Mouse (Mus musculus) heart, embryonic 13.5 days (tissue): ENCODE results near the gene Irak4. TPM values are rescaled to one million over a fixed set of nuclear protein-coding genes. Genes with fewer than 3 reads are reported as not detected.
A peak's percentile ranks its signal among the peaks of the same experiment; 100 is the strongest.

Experiments
- ATAC-seq: fragments of 200-750 bp; cut with Nextera tagmentation; 2 replicates; pipeline ENCODE4 v1.8.0; 2017; ENCODE audit warnings: moderate TSS enrichment; ENCODE audit not compliant: insufficient number of reproducible peaks, low FRiP score, low TSS enrichment; ENCODE audit errors: extremely low read depth
- H3K27ac ChIP-seq: fragments of 300-500 bp; sonication (generic); replicated peaks from 2 replicates; pipeline ENCODE4 v1.5.1; 2015; ENCODE audit warnings: moderate library complexity, mild to moderate bottlenecking, inconsistent platforms
- H3K27me3 ChIP-seq: fragments of 300-500 bp; sonication (generic); replicated peaks from 2 replicates; pipeline ENCODE4 v1.6.1; 2015; ENCODE audit warnings: mild to moderate bottlenecking, inconsistent platforms
- H3K36me3 ChIP-seq: fragments of 300-500 bp; sonication (generic); 2 replicates; pipeline ENCODE4 v1.6.1; 2015; ENCODE audit warnings: mild to moderate bottlenecking, inconsistent platforms
- H3K4me1 ChIP-seq: fragments of 300-500 bp; sonication (generic); 2 replicates; pipeline ENCODE4 v1.6.1; 2015; ENCODE audit warnings: inconsistent platforms
- H3K4me2 ChIP-seq: fragments of 300-500 bp; sonication (generic); 2 replicates; pipeline ENCODE4 v1.6.1; 2015; ENCODE audit warnings: inconsistent platforms, mild to moderate bottlenecking, moderate library complexity
- H3K4me3 ChIP-seq: fragments of 300-500 bp; sonication (generic); 2 replicates; pipeline ENCODE4 v1.5.1; 2015; ENCODE audit warnings: moderate library complexity, mild to moderate bottlenecking, inconsistent platforms
- H3K9ac ChIP-seq: fragments of 300-500 bp; sonication (generic); 2 replicates; pipeline ENCODE4 v1.6.1; 2015; ENCODE audit warnings: inconsistent platforms, mild to moderate bottlenecking, moderate library complexity
- H3K9me3 ChIP-seq: fragments of 300-500 bp; sonication (generic); 2 replicates; pipeline ENCODE4 v1.6.1; 2016; ENCODE audit warnings: inconsistent platforms
- WGBS: fragments of 180-500 bp; shearing (Covaris S2); methylation state at CpG from one replicate; pipeline ENCODE4 v1.1.7; 2015; ENCODE audit warnings: mixed read lengths; 5-methylcytosine and 5-hydroxymethylcytosine counted together
- polyA plus RNA-seq: library from polyadenylated mRNA; unstranded; fragments of >200 nt; fragmentation: Nextera tagmentation; extraction: Ambion mirVana; gene quantifications from 2 replicates; pipeline ENCODE4 v1.2.1, GENCODE M21; 2015

Irak4 gene
- polyA plus RNA-seq, 1 experiment from 2014 or later, result 3.8 TPM

- 77% methylated on average over 9 of the region's 9 CpGs for WGBS
- H3K4me3 ChIP-seq, result no peak overlapping the region
- no peak overlapping the region for H3K27ac ChIP-seq
- no peak overlapping the region for H3K9ac ChIP-seq
- H3K4me1 ChIP-seq, result no peaks in the 10 kb centered on the region
- no peak overlapping the region for H3K4me2 ChIP-seq
- no peaks in the 10 kb centered on the region for H3K27me3 ChIP-seq
- H3K36me3 ChIP-seq, result peaks cover 7% of the 10 kb centered on the region; the same call in 1 of the 2 replicates
- no peaks in the 10 kb centered on the region for H3K9me3 ChIP-seq
- no peak for ATAC-seq
Measured at GRCm38 (mm10) chr15:94565854-94566253, 22.4 kb downstream of the Irak4 start.

DNA sequence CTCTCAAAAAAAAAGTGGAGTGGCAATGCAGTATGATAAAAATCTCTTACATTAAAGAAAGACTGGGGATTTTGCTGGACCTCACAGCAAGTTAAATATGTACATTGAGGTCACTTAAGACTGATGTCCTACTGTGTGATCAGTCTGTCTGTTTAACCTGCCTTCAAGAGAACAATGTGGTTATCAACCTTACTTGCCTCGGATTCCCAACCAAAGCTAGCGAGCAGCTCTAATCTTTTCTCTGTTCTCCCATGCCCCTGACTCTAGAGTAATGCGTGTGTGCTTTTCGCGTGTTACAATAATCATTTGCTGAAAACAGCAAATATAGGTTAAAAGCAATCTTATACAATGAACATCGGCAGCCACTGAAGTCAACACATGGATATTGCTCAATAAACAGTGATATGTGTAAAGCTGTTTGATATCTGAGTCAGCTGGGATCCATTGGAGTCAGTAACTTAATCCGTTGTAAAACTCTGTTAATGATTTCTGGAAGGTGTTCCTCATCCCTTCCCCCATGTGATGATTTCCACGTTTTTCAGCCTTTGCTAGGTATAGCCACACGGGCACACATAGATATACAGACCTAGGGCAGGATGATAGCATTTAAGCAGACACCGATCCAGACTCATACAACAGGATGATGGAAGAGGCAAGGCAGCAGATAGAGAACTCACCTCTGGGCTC, 25.2 kb downstream of the Irak4 start:
- H3K27ac ChIP-seq, result no peak overlapping the region
- no peaks in the 10 kb centered on the region for H3K4me1 ChIP-seq
- WGBS, result 78% methylated on average over 10 of the region's 10 CpGs
- ATAC-seq, result no peak
- peaks cover 2% of the 10 kb centered on the region; the same call in 1 of the 2 replicates for H3K36me3 ChIP-seq
- no peak overlapping the region for H3K4me2 ChIP-seq
- H3K9ac ChIP-seq, result no peak overlapping the region
- H3K4me3 ChIP-seq, result no peak overlapping the region
- no peaks in the 10 kb centered on the region for H3K9me3 ChIP-seq
- H3K27me3 ChIP-seq, result no peaks in the 10 kb centered on the region

DNA sequence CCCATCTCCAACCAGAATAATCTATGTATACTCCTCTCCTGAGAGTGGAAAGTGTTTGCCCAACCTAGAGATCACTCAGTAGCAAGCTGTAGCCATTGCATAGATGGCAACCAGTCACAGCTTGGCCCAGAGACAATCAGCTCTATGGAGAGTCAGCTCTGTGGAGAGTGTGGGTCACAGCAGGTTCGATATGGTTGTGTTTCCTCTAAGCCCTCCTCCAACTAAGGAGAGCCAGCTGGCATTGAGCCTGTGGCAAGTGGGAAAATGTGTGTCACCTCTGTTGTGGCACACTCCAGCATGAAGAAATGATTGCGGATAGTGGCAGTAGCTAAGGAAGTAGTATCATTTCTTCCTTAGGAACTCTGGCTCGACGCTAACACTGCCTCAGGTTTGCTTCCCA, 28.1 kb downstream of the Irak4 start:
- no peaks in the 10 kb centered on the region for H3K9me3 ChIP-seq
- no peaks in the 10 kb centered on the region for H3K27me3 ChIP-seq
- no peak overlapping the region for H3K4me2 ChIP-seq
- no peak for ATAC-seq
- H3K4me3 ChIP-seq, result no peak overlapping the region
- no peaks in the 10 kb centered on the region for H3K36me3 ChIP-seq
- H3K27ac ChIP-seq, result no peak overlapping the region
- 82% methylated on average over 4 of the region's 4 CpGs for WGBS
- no peaks in the 10 kb centered on the region for H3K4me1 ChIP-seq
- no peak overlapping the region for H3K9ac ChIP-seq

GRCm38 (mm10) chr15:94572746-94573145, 29.3 kb downstream of the Irak4 start:
- ATAC-seq, result no peak
- 64% methylated on average over 8 of the region's 8 CpGs for WGBS
- Histone ChIP-seq H3K4me1 (no peaks in the 10 kb centered on the region), H3K27ac (no peak overlapping the region), H3K36me3 (no peaks in the 10 kb centered on the region), H3K27me3 (no peaks in the 10 kb centered on the region), H3K4me2 (no peak overlapping the region), H3K9me3 (no peaks in the 10 kb centered on the region), H3K9ac (no peak overlapping the region), H3K4me3 (no peak overlapping the region)

GRCm38 (mm10) chr15:94574566-94575268, 31.3 kb downstream of the Irak4 start:
- H3K4me3 ChIP-seq, result no peak overlapping the region
- no peak overlapping the region for H3K9ac ChIP-seq
- ATAC-seq, result no peak
- peaks cover 16% of the 10 kb centered on the region for H3K36me3 ChIP-seq
- 73% methylated on average over 4 of the region's 4 CpGs for WGBS
- H3K27me3 ChIP-seq, result no peaks in the 10 kb centered on the region
- no peaks in the 10 kb centered on the region for H3K4me1 ChIP-seq
- no peaks in the 10 kb centered on the region for H3K9me3 ChIP-seq
- H3K4me2 ChIP-seq, result no peak overlapping the region
- no peak overlapping the region for H3K27ac ChIP-seq

- Histone ChIP-seq H3K4me1 (no peaks in the 10 kb centered on the region), H3K9me3 (no peaks in the 10 kb centered on the region), H3K4me2 (no peak overlapping the region), H3K27me3 (no peaks in the 10 kb centered on the region), H3K9ac (no peak overlapping the region), H3K36me3 (peaks cover 86% of the 10 kb centered on the region), H3K27ac (no peak overlapping the region), H3K4me3 (no peak overlapping the region)
- WGBS, result 88% methylated on average over 7 of the region's 7 CpGs
- ATAC-seq, result no peak
Measured at GRCm38 (mm10) chr15:94582000-94582593, 38.7 kb downstream of the Irak4 start.

DNA sequence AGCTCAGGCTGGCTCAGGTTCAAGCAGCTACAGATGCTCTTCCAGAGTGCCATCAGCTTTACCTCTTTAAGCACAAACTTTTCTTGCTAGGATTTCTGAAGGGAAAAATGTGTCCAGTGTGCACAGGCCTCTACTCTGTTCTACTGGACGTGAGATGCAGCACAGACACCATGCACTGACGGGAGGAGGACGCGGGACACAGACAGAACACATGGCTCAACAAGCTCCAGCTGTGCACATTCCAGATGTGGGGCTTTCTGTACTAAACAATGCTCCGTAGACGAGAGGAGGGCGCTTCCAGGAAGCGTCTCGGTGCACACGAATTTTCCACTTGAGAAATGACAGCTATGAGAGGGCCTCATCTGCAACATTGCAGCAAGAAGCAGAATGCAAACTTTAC, 39.7 kb downstream of the Irak4 start:
- H3K4me3 ChIP-seq, result no peak overlapping the region
- no peaks in the 10 kb centered on the region for H3K27me3 ChIP-seq
- no peak overlapping the region for H3K27ac ChIP-seq
- H3K9me3 ChIP-seq, result no peaks in the 10 kb centered on the region
- H3K36me3 ChIP-seq, result peaks cover 84% of the 10 kb centered on the region
- WGBS, result 88% methylated on average over 10 of the region's 10 CpGs
- H3K4me1 ChIP-seq, result peaks cover 5% of the 10 kb centered on the region
- H3K4me2 ChIP-seq, result no peak overlapping the region
- ATAC-seq, result no peak
- H3K9ac ChIP-seq, result no peak overlapping the region

DNA sequence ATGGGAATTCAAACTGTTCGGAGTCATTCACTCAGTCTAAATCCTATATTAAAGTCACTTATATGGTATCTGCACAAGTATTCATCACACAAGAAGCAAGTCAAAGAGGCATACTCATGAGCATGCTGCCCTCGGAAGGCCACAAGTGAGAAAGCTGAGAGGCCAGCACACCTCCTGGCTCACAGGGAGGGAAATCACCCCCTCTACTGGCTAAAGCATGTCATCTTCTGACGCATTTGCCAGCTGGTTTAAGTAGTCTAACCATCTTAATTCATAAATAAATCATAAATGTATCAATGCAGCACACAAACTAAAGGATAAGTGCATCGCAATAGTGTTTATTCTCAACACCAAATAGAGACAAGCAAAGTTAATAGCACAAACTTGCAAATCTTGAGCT, 41.3 kb downstream of the Irak4 start:
- no peak overlapping the region for H3K4me3 ChIP-seq
- no peak overlapping the region for H3K9ac ChIP-seq
- ATAC-seq, result no peak
- H3K27ac ChIP-seq, result no peak overlapping the region
- peaks cover 14% of the 10 kb centered on the region for H3K4me1 ChIP-seq
- H3K36me3 ChIP-seq, result peaks cover 70% of the 10 kb centered on the region
- no peak overlapping the region for H3K4me2 ChIP-seq
- no peaks in the 10 kb centered on the region for H3K9me3 ChIP-seq
- WGBS, result 88% methylated on average over 4 of the region's 4 CpGs
- no peaks in the 10 kb centered on the region for H3K27me3 ChIP-seq

- H3K27me3 ChIP-seq, result no peaks in the 10 kb centered on the region
- H3K4me1 ChIP-seq, result peaks cover 16% of the 10 kb centered on the region
- H3K27ac ChIP-seq, result no peak overlapping the region
- 83% methylated on average over 9 of the region's 9 CpGs for WGBS
- no peaks in the 10 kb centered on the region for H3K9me3 ChIP-seq
- peak overlapping the region; percentile 99 for H3K4me3 ChIP-seq
- H3K4me2 ChIP-seq, result peak overlapping the region; percentile 83
- H3K36me3 ChIP-seq, result peaks cover 38% of the 10 kb centered on the region
- peak overlapping the region; percentile 94 for H3K9ac ChIP-seq
- no peak for ATAC-seq
Measured at GRCm38 (mm10) chr15:94587826-94588715, 44.6 kb downstream of the Irak4 start.

- H3K4me3 ChIP-seq, result peak within 1 kb of the TSS; percentile 99
- ATAC-seq, result peak; percentile 99
- H3K4me2 ChIP-seq, result peak within 1 kb of the TSS; percentile 83
- peaks cover 16% of the 10 kb centered on the region for H3K4me1 ChIP-seq
- peaks cover 25% of the 10 kb centered on the region for H3K36me3 ChIP-seq
- no peaks in the 10 kb centered on the region for H3K27me3 ChIP-seq
- under 1% methylated on average over 69 of the region's 70 CpGs for WGBS
- no peaks in the 10 kb centered on the region for H3K9me3 ChIP-seq
- H3K9ac ChIP-seq, result peak within 1 kb of the TSS; percentile 94
- peak within 1 kb of the TSS; percentile 84 for H3K27ac ChIP-seq
Measured at GRCm38 (mm10) chr15:94589219-94590075, 46.0 kb downstream of the Irak4 start, which contains the start of gene Twf1. Gene Twf1 (minus strand): TSS chr15:94589889.
